Mouse (Mus musculus) intestine, embryonic 14.5 days (tissue): ENCODE results near the gene Tap2. TPM values are rescaled to one million over a fixed set of nuclear protein-coding genes. Genes with fewer than 3 reads are reported as not detected.
"Not testable (repeated sequence)": the region's sequence is repeated elsewhere in the genome, so short reads cannot be mapped to it uniquely, and the experiment has no call there.

ENCODE experiments used
- ATAC-seq: fragments of 200-750 bp; cut with Nextera tagmentation; replicated peaks from 2 replicates; pipeline ENCODE4 v1.8.0; 2017; ENCODE audit warnings: low read depth, moderate number of reproducible peaks, moderate TSS enrichment, moderate library complexity; ENCODE audit not compliant: low FRiP score, low TSS enrichment
- DNase-seq: peaks from one replicate; pipeline ENCODE4 v3.0.0-alpha.2; 2018; ENCODE audit warnings: low spot score
- H3K27ac ChIP-seq: fragments of 300-500 bp; sonication (generic); 2 replicates; pipeline ENCODE4 v1.5.1; 2014; ENCODE audit warnings: low read depth, mild to moderate bottlenecking, control low read depth
- H3K27me3 ChIP-seq: fragments of 300-500 bp; sonication (generic); replicated peaks from 2 replicates; pipeline ENCODE4 v1.6.1; 2014; ENCODE audit warnings: low read length, control low read depth; ENCODE audit not compliant: control insufficient read depth, insufficient read depth
- H3K36me3 ChIP-seq: fragments of 300-500 bp; sonication (generic); 2 replicates; pipeline ENCODE4 v1.6.1; 2014; ENCODE audit warnings: low read length, control low read depth; ENCODE audit not compliant: control insufficient read depth, insufficient read depth
- H3K4me1 ChIP-seq: fragments of 300-500 bp; sonication (generic); replicated peaks from 2 replicates; pipeline ENCODE4 v1.6.1; 2014; ENCODE audit warnings: low read length, control low read depth, mixed read lengths; ENCODE audit not compliant: control insufficient read depth, insufficient read depth
- H3K4me2 ChIP-seq: fragments of 300-500 bp; sonication (generic); 2 replicates; pipeline ENCODE4 v1.6.1; 2014; ENCODE audit warnings: low read length
- H3K4me3 ChIP-seq: fragments of 300-500 bp; sonication (generic); 2 replicates; pipeline ENCODE4 v1.5.1; 2014; ENCODE audit warnings: low read depth, low read length, control low read depth, mixed read lengths
- H3K9ac ChIP-seq: fragments of 300-500 bp; sonication (generic); 2 replicates; pipeline ENCODE4 v1.6.1; 2014; ENCODE audit warnings: mild to moderate bottlenecking, low read length
- H3K9me3 ChIP-seq: fragments of 300-500 bp; sonication (generic); 2 replicates; pipeline ENCODE4 v1.6.1; 2016; ENCODE audit warnings: low read length, control low read depth; ENCODE audit not compliant: control insufficient read depth
- WGBS: fragments of 180-500 bp; shearing (Covaris S2); extraction: QIAGEN DNeasy Blood & Tissue Kit; methylation state at CpG from one replicate; pipeline ENCODE4 v1.1.7; 2014; 5-methylcytosine and 5-hydroxymethylcytosine counted together
- polyA plus RNA-seq: library from polyadenylated mRNA; unstranded; fragments of >200 nt; fragmentation: Nextera tagmentation; extraction: Ambion mirVana; gene quantifications from 2 replicates; pipeline ENCODE4 v1.2.1, GENCODE M21; 2014

Gene Tap2
- polyA plus RNA-seq, 1 experiment from 2014 or later, result 2.2 TPM

GRCm38 (mm10) chr17:34211746-34212365 is 8.5 kb downstream of the Tap2 start:
- ATAC-seq (no peak), DNase-seq (no peak)
- H3K4me3 ChIP-seq, result no peak overlapping the region
- H3K27me3 ChIP-seq, result peaks cover 47% of the 10 kb centered on the region
- H3K4me2 ChIP-seq, result no peak overlapping the region
- no peaks in the 10 kb centered on the region for H3K36me3 ChIP-seq
- 17% methylated on average over 23 of the region's 23 CpGs for WGBS
- H3K4me1 ChIP-seq, result no peaks in the 10 kb centered on the region
- H3K9me3 ChIP-seq, result 0 out of 2 replicates have a peak, but pooled peaks cover 3% of the 10 kb centered on the region
- H3K27ac ChIP-seq, result no peak overlapping the region
- no peak overlapping the region for H3K9ac ChIP-seq

GRCm38 (mm10) chr17:34213936-34214335 is 10.6 kb downstream of the Tap2 start:
- Histone ChIP-seq H3K9me3 (0 out of 2 replicates have a peak, but pooled peaks cover 3% of the 10 kb centered on the region), H3K9ac (no peak overlapping the region), H3K4me3 (no peak overlapping the region), H3K4me1 (no peaks in the 10 kb centered on the region), H3K4me2 (no peak overlapping the region), H3K27me3 (peaks cover 43% of the 10 kb centered on the region), H3K36me3 (no peaks in the 10 kb centered on the region), H3K27ac (no peak overlapping the region)
- no peak for DNase-seq
- ATAC-seq, result no peak
- WGBS, result 48% methylated on average over 21 of the region's 21 CpGs

GRCm38 (mm10) chr17:34215176-34215575 is 11.8 kb downstream of the Tap2 start:
- Histone ChIP-seq H3K4me2 (no peak overlapping the region), H3K9ac (no peak overlapping the region), H3K27me3 (peaks cover 43% of the 10 kb centered on the region), H3K9me3 (0 out of 2 replicates have a peak, but pooled peaks cover 2% of the 10 kb centered on the region), H3K4me1 (no peaks in the 10 kb centered on the region), H3K4me3 (no peak overlapping the region), H3K27ac (no peak overlapping the region), H3K36me3 (no peaks in the 10 kb centered on the region)
- DNase-seq (no peak), ATAC-seq (no peak)
- 81% methylated on average over 12 of the region's 12 CpGs for WGBS

DNA sequence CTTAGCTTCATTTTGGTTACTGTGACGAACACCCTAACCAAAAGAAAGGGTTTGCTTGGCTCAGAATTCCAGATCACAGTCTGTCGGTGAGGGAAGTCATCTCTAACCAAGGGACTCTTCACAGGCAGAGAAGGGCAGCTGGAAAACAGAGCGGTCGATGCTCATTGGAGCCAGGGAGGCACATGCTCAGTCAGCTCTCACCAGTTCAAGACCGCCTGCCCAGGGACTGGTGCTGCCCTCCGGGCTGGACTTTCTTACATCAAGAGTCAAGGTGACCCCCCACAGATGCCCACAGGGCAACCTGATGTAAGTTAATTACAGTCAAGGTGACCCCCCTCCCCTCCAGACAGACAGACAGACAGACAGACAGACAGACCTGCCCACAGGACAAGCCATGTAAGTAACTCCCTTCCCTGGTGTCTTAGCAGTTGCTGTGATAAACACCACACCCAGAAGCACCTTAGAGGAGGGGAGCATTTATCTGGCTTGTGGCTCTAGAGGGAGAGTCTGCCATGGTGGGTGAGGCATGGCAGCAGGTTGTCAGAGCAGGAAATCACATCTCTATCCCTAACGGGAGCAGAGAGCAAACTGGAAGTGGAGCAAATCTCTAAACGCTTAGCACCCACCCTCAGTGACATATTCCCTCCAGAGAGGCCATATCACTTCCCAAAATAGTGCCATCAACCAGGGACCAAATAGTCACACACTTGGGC is 14.0 kb downstream of the Tap2 start:
- 0 out of 2 replicates have a peak, but pooled peaks cover 2% of the 10 kb centered on the region for H3K9me3 ChIP-seq
- DNase-seq, result no peak
- no peaks in the 10 kb centered on the region for H3K36me3 ChIP-seq
- WGBS, result 84% methylated on average over 8 of the region's 8 CpGs
- ATAC-seq, result no peak
- H3K27ac ChIP-seq, result no peak overlapping the region
- H3K9ac ChIP-seq, result no peak overlapping the region
- no peaks in the 10 kb centered on the region for H3K4me1 ChIP-seq
- H3K4me2 ChIP-seq, result no peak overlapping the region
- no peak overlapping the region for H3K4me3 ChIP-seq
- peaks cover 27% of the 10 kb centered on the region for H3K27me3 ChIP-seq

DNA sequence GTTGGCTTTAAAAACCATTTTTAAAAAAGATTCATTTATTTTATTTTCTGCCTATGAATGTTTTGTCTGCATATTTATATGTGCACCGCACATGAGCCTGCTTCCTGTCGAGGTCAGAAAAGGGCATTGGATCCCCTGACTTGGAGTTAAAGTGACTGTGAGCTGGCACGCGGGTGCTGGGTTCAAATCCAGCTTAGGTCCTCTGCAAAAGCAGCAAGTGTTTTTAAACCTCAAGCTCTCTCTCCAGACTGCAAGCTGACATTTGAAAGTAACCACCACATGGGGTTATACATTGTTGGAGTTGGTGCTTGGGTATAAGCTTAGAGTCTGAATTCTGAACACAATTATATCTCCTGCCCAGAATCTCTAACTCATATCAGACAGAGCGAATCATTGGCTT is 14.7 kb downstream of the Tap2 start:
- 86% methylated on average over 5 of the region's 5 CpGs for WGBS
- Histone ChIP-seq H3K4me1 (no peaks in the 10 kb centered on the region), H3K9ac (no peak overlapping the region), H3K36me3 (no peaks in the 10 kb centered on the region), H3K4me3 (no peak overlapping the region), H3K4me2 (no peak overlapping the region), H3K27ac (no peak overlapping the region), H3K9me3 (0 out of 2 replicates have a peak, but pooled peaks cover 2% of the 10 kb centered on the region), H3K27me3 (peaks cover 21% of the 10 kb centered on the region)
- no peak for ATAC-seq
- DNase-seq, result no peak

- no peak overlapping the region for H3K9ac ChIP-seq
- DNase-seq (no peak), ATAC-seq (no peak)
- H3K9me3 ChIP-seq, result 0 out of 2 replicates have a peak, but pooled peaks cover 2% of the 10 kb centered on the region
- no peaks in the 10 kb centered on the region for H3K36me3 ChIP-seq
- no peak overlapping the region for H3K4me3 ChIP-seq
- H3K27me3 ChIP-seq, result peaks cover 14% of the 10 kb centered on the region
- 88% methylated on average over 11 of the region's 11 CpGs for WGBS
- no peak overlapping the region for H3K4me2 ChIP-seq
- no peaks in the 10 kb centered on the region for H3K4me1 ChIP-seq
- H3K27ac ChIP-seq, result no peak overlapping the region
These were observed 15.3 kb downstream of the Tap2 start for GRCm38 (mm10) chr17:34218675-34219074.

- 89% methylated on average over 8 of the region's 11 CpGs for WGBS
- H3K36me3 ChIP-seq, H3K9ac ChIP-seq, H3K4me1 ChIP-seq, ATAC-seq, H3K4me3 ChIP-seq, H3K4me2 ChIP-seq, H3K27me3 ChIP-seq, H3K9me3 ChIP-seq, DNase-seq, H3K27ac ChIP-seq: not testable (repeated sequence)
These were observed 15.8 kb downstream of the Tap2 start for GRCm38 (mm10) chr17:34219096-34219495.

DNA sequence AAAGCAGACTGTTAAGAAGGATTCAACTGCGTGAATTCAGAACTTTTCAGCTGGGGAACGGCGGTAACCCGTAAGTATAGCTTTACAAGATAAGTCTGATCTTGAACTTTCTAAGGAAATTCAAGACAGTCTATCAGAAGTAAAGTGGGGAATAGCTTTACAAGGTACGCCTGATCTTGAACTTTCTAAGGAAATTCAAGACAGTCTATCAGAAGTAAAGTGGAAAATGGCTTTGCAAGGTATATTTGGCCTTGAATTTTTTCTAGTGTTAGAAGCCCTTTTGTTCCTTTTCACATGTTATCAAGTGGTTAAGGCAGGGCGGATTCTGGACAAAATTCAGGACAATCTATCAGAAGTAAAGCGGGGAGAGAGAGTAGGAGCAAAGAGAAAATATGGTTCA is 16.5 kb downstream of the Tap2 start:
- H3K9me3 ChIP-seq, DNase-seq, H3K36me3 ChIP-seq, H3K4me3 ChIP-seq, H3K9ac ChIP-seq, ATAC-seq, H3K4me2 ChIP-seq, H3K27ac ChIP-seq, H3K4me1 ChIP-seq, H3K27me3 ChIP-seq: not testable (repeated sequence)
- 95% methylated on average over 3 of the region's 7 CpGs for WGBS

DNA sequence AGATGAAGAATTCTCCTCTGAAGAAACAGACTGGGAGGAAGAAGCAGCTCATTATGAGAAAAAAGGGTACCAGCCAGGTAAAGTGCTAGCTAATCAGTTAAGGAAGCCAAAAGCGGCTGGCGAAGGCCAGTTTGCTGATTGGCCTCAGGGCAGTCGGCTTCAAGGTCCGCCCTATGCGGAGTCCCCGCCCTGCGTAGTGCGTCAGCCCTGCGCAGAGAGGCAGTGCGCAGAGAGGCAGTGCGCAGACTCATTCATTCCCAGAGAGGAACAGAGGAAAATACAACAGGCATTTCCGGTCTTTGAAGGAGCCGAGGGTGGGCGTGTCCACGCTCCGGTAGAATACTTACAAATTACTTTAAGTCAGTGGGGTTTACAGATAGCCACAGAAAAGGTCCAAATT is 17.1 kb downstream of the Tap2 start:
- H3K9ac ChIP-seq, H3K4me3 ChIP-seq, DNase-seq, H3K27me3 ChIP-seq, H3K27ac ChIP-seq, H3K9me3 ChIP-seq, H3K4me1 ChIP-seq, ATAC-seq, H3K4me2 ChIP-seq, H3K36me3 ChIP-seq: not testable (repeated sequence)
- WGBS, result 87% methylated on average over 3 of the region's 16 CpGs
